Mouse (Mus musculus) CD4-positive, CD25-positive, alpha-beta regulatory T cell, adult 2 months (primary cell): Measurements from ENCODE around the gene Tnik.

Experiments used
- DNase-seq: peaks from one replicate; pipeline ENCODE4 v3.0.0-alpha.2; 2012; ENCODE audit warnings: low read depth, low spot score

Gene Tnik

GRCm38 (mm10) chr3:28706736-28707135, 443.7 kb downstream of the Tnik start:
- DNase-seq = no peak

- DNase-seq = peak; percentile 72
These were observed 446.7 kb downstream of the Tnik start for GRCm38 (mm10) chr3:28709740-28710139.

GRCm38 (mm10) chr3:28713913-28714698, 451.1 kb downstream of the Tnik start:
- DNase-seq = no peak

GRCm38 (mm10) chr3:28718521-28718920, 455.5 kb downstream of the Tnik start:
- DNase-seq = no peak

GRCm38 (mm10) chr3:28721218-28721617, 458.2 kb downstream of the Tnik start:
- DNase-seq = no peak

GRCm38 (mm10) chr3:28721838-28722237, 458.8 kb downstream of the Tnik start:
- no peak for DNase-seq

- no peak for DNase-seq
These were observed 459.5 kb downstream of the Tnik start for GRCm38 (mm10) chr3:28722531-28722930.

GRCm38 (mm10) chr3:28723534-28723933, 460.5 kb downstream of the Tnik start:
- DNase-seq = no peak

GRCm38 (mm10) chr3:28725203-28725602, 462.2 kb downstream of the Tnik start:
- no peak for DNase-seq
